Mouse (Mus musculus): ENCODE results near the gene Pax7.

DNA sequence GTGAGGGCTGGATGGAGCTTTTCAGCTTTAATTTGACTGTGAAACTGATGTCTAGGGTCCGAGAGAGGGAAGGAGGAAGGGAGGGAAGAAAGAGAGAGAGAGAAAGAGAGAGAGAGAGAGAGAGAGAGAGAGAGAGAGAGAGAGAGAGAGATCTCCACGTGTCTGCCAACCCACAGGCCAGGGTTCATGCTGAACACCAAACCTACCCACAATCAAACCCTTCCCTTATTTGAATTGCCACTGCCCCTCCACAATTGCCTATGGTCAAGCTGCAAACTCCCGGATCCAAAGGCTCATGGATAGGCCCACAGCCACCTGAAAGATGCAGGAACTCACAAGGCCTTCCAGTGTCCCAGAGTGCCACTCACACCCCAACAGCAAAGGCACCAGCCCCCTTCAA, 7.1 kb downstream of the Pax7 start:
- TF ChIP-seq TAL1 (IDR thresholded peaks at IDR 0.05; ENCODE audit: low read length) (no peak), GATA1 (IDR thresholded peaks at IDR 0.05; ENCODE audit: low read length) (no peak)

Data from erythroblast, embryonic 14.5 days (primary cell).